Mouse (Mus musculus) hindbrain, embryonic 16.5 days (tissue): ENCODE data around the gene Rin3. TPM values are rescaled to one million over a fixed set of nuclear protein-coding genes. Genes with fewer than 3 reads are reported as not detected.
A peak's percentile ranks its signal among the peaks of the same experiment; 100 is the strongest.

Experiments
- ATAC-seq: fragments of 200-750 bp; cut with Nextera tagmentation; 2 replicates; pipeline ENCODE4 v1.8.0; 2017; ENCODE audit warnings: moderate TSS enrichment, moderate library complexity
- H3K27ac ChIP-seq: fragments of 300-500 bp; sonication (generic); 2 replicates; pipeline ENCODE4 v1.5.1; 2014; ENCODE audit warnings: low read depth, mild to moderate bottlenecking, control low read depth, low read length, moderate library complexity
- H3K27me3 ChIP-seq: fragments of 300-500 bp; sonication (generic); replicated peaks from 2 replicates; pipeline ENCODE4 v1.6.1; 2014; ENCODE audit warnings: low read length; ENCODE audit not compliant: control insufficient read depth, insufficient read depth
- H3K36me3 ChIP-seq: fragments of 300-500 bp; sonication (generic); 2 replicates; pipeline ENCODE4 v1.6.1; 2014; ENCODE audit warnings: mild to moderate bottlenecking, low read length, moderate library complexity, mixed read lengths; ENCODE audit not compliant: control insufficient read depth, insufficient read depth
- H3K4me1 ChIP-seq: fragments of 300-500 bp; sonication (generic); 2 replicates; pipeline ENCODE4 v1.6.1; 2014; ENCODE audit warnings: low read depth, low read length; ENCODE audit not compliant: control insufficient read depth, insufficient read depth
- H3K4me2 ChIP-seq: fragments of 300-500 bp; sonication (generic); 2 replicates; pipeline ENCODE4 v1.6.1; 2014; ENCODE audit warnings: mild to moderate bottlenecking, low read length, control low read depth, moderate library complexity
- H3K4me3 ChIP-seq: fragments of 300-500 bp; sonication (generic); 2 replicates; pipeline ENCODE4 v1.5.1; 2014; ENCODE audit warnings: mild to moderate bottlenecking, low read length, control low read depth, moderate library complexity
- H3K9ac ChIP-seq: fragments of 300-500 bp; sonication (generic); 2 replicates; pipeline ENCODE4 v1.6.1; 2014; ENCODE audit warnings: low read depth, mild to moderate bottlenecking, control low read depth, low read length, moderate library complexity
- H3K9me3 ChIP-seq: fragments of 300-500 bp; sonication (generic); 2 replicates; pipeline ENCODE4 v1.6.1; 2014; ENCODE audit warnings: mild to moderate bottlenecking, low read length, moderate library complexity; ENCODE audit not compliant: control insufficient read depth
- whole genome bisulfite sequencing: fragments of 180-500 bp; shearing (Covaris S2); extraction: QIAGEN DNeasy Blood & Tissue Kit; methylation state at CpG from one replicate; pipeline ENCODE4 v1.1.7; 2014; 5-methylcytosine and 5-hydroxymethylcytosine counted together
- polyA plus RNA-seq: library from polyadenylated mRNA; unstranded; fragments of >200 nt; fragmentation: Nextera tagmentation; extraction: Ambion mirVana; gene quantifications from 2 replicates; pipeline ENCODE4 v1.2.1, GENCODE M21; 2015

Rin3 gene
- polyA plus RNA-seq, 1 experiment from 2014 or later: 2.6 TPM

DNA sequence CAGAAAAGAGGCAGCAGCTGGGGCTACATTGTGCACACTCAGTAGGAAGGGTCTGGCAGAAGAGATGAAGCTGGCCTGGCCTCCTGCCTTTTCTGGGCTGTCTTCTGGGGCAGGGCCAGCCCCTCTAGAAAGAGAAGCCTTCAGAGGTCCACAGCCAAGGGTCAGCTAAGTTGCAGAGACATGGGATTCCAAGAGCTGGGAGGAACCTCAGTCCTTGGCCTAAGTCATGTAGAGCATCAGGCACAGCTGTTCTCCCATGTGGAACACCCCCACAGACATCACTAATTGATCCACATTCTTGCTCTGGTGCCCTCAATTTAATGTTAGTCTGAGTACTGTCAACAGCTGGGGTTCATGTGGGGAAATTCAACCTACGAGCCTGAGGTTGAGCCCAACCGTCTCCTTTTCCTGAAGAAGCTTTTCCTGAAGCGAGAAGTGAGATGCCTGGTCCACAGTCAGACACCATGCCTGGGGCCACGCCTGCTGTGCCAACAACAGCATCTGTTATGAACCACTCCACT is 20.0 kb downstream of the Rin3 start:
- Histone ChIP-seq H3K27me3 (no peaks in the 10 kb centered on the region), H3K36me3 (no peaks in the 10 kb centered on the region), H3K9me3 (no peaks in the 10 kb centered on the region), H3K27ac (no peak overlapping the region; the same call in 1 of the 2 replicates), H3K4me3 (no peak overlapping the region), H3K9ac (no peak overlapping the region), H3K4me2 (no peak overlapping the region), H3K4me1 (peaks cover 19% of the 10 kb centered on the region)
- peak; percentile 34; the same call in 1 of the 2 replicates for ATAC-seq
- WGBS: 63% methylated on average over 4 of the region's 4 CpGs

DNA sequence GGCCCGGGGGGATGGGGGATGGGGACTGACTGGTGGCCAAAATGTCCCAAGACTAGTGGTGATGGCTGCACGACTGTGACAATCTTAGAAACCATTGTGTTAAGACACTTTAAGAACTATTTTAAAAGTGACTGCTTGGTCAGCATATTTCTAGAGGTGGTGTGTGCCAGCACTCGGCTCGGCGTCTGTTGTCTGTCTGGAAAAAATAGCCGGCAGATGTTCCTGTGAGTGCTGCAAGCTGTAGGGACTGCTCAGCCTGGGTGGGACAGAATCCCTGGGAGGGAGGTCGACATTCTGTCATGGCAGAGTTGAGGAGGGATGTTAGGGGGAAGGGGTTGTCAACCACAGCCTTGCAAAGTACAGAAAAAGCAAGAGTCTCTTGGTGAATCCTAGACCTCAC is 21.0 kb downstream of the Rin3 start:
- Histone ChIP-seq H3K9ac (no peak overlapping the region), H3K27ac (no peak overlapping the region; the same call in 1 of the 2 replicates), H3K4me2 (no peak overlapping the region), H3K27me3 (no peaks in the 10 kb centered on the region), H3K4me3 (no peak overlapping the region), H3K36me3 (no peaks in the 10 kb centered on the region), H3K9me3 (no peaks in the 10 kb centered on the region), H3K4me1 (peaks cover 27% of the 10 kb centered on the region)
- no peak for ATAC-seq
- WGBS: 33% methylated on average over 7 of the region's 7 CpGs

DNA sequence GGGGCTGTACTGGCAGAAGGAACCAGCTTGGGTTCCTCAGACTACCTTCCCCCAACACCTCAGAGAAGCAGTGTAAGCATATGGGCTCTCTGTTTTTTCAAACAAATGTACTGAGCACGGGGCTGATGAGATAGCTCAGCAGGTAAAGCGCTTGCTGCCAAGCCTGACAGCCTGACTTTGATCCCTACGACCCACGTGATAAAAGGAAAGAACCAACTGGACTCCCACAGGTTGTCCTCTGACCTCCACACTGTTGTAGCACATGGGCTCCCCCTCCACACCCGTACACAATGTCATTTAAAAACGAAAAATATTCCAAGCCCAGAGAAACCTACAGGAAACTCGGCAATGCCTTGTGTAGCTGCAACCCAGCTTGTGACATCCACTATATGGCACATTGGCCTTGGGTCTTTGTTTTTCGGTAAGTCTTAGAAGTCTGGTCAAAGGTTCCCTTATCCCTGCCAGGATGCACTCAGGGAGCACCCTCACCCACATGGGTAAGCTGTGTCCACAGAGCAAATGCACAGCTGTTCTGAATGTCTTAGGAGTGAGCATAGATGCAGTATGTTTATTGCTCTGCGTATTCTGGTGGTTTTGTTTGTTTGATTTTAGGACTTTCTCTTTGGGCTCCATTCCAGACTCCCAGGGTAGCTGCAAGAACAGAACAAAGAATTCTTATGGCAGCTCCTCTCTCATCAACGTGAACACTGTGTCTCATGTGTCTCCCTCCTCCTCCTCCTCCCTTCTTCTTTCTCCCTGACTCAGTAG is 22.4 kb downstream of the Rin3 start:
- Histone ChIP-seq H3K27me3 (no peaks in the 10 kb centered on the region), H3K9ac (no peak overlapping the region), H3K9me3 (no peaks in the 10 kb centered on the region), H3K27ac (peak overlapping the region; percentile 42; the same call in 1 of the 2 replicates), H3K4me2 (no peak overlapping the region), H3K4me1 (peaks cover 27% of the 10 kb centered on the region), H3K4me3 (no peak overlapping the region), H3K36me3 (no peaks in the 10 kb centered on the region)
- WGBS: 51% methylated on average over 10 of the region's 10 CpGs
- ATAC-seq: peak; percentile 45

DNA sequence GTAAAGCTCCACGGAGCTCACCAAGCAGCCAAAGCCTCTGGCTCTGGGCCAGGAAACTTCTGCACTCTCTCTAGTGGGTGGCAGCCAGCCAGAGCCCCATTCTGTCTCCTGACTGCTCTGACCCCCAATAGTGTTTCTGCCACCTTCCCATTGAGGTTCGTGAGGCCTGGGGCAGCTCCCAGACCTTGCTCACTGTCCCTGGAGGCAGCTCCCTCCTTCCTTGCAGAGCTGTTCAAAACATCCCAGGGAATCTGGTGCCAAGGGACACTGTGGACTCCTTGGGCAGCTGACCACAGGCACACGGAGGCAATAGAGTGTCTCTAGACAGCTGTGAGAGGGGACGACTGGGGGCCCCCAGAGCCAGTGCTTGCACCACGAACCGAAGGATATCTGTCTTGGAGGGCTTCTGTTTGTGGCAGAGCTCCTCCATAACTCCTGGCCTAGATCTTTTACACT is 25.2 kb downstream of the Rin3 start:
- ATAC-seq: peak; percentile 53
- H3K9me3 ChIP-seq: no peaks in the 10 kb centered on the region
- WGBS: 45% methylated on average over 6 of the region's 6 CpGs

DNA sequence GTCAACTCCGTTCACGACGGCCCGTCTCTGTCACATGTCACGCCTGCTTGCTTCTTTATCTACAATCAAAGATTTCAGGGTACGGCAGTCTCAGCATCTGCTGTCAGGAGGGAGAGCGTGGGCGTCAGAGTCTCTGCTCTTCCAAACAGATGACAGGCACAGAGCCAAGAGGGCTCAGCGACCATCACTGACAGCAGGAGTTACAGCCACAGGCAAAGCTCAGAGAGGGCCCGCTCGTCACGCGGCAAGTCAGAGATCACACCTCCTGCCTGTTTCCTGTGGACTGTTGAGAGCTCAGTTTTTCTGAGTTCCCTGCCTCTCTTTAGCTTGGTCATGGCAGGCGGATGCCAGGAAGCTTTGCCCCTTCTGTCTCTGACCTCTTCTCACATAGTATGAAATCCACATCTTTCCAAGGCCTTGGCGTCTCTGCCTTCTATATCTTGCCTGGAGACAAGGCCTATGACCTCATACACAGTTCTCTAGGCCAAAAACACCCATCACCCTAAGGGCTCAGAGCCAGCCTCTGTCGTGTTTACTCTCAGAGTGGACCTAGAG is 25.7 kb downstream of the Rin3 start:
- WGBS: 39% methylated on average over 16 of the region's 16 CpGs
- Histone ChIP-seq H3K4me1 (peaks cover 24% of the 10 kb centered on the region), H3K4me2 (no peak overlapping the region), H3K36me3 (no peaks in the 10 kb centered on the region), H3K9me3 (no peaks in the 10 kb centered on the region), H3K27me3 (no peaks in the 10 kb centered on the region), H3K9ac (no peak overlapping the region), H3K27ac (peak overlapping the region; percentile 1; the same call in 1 of the 2 replicates), H3K4me3 (no peak overlapping the region)
- ATAC-seq: peak; percentile 62

More for the DNA sequence above, 25.2 kb downstream of the Rin3 start:
- Histone ChIP-seq H3K27ac (peak overlapping the region; percentile 1; the same call in 1 of the 2 replicates), H3K4me1 (peaks cover 27% of the 10 kb centered on the region), H3K27me3 (no peaks in the 10 kb centered on the region), H3K9ac (no peak overlapping the region), H3K4me3 (no peak overlapping the region), H3K4me2 (no peak overlapping the region), H3K36me3 (no peaks in the 10 kb centered on the region)

DNA sequence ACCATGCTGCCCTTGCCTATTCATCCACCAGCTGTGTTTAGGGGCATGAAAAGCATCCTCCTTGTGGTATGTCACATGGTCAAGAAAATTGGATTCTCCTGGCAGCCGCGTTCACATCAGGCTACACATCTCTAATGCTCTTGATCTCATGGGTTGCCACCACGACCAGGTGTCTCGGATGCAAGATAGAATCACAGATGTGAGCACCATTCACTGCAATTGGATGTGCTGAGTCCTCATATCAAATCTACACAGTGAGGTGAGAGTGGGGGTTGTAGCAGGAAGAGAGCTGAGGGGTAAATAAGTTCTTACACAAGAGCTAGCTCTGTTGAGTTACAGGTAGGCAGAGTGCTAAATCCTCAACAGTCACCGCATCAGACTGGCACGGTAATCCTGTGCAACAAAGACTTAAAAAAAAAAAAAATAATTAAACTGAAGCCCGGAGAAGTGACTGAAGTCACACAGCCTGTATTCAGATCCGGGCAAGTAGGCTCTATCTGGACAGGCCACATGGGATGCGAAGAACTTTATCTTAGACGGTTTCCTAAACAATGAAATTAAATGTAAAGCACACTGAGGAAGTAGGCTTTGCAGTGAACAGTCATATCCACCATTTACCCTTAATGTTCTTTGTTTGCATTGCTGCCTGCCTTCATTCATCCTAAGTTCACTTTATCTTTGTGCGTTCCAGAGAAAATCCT is 26.4 kb downstream of the Rin3 start:
- WGBS: 91% methylated on average over 11 of the region's 11 CpGs

DNA sequence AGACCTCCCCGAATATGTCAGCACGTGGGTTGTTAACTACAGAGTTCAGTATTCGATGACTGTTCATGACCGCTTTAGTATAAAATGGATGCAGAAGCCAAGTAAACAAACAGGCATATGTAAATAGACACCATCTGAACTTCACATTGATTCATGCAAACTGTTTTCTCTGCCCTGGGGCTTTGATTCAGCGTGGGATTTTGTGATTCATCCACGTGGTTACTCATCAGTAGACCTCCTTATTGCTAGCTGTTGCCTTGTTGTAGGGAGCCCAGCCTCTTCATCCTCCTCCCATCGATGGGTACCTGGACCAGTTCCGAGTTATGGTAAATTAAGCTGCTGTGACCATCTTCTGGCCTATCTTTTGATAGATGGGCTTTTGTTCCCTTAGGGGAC is 26.9 kb downstream of the Rin3 start:
- H3K27ac ChIP-seq: no peak overlapping the region
- H3K9ac ChIP-seq: no peak overlapping the region
- H3K9me3 ChIP-seq: no peaks in the 10 kb centered on the region
- H3K4me1 ChIP-seq: peaks cover 15% of the 10 kb centered on the region
- 88% methylated on average over 8 of the region's 8 CpGs for WGBS
- no peaks in the 10 kb centered on the region for H3K27me3 ChIP-seq
- H3K36me3 ChIP-seq: no peaks in the 10 kb centered on the region
- no peak overlapping the region for H3K4me3 ChIP-seq
- no peak for ATAC-seq
- H3K4me2 ChIP-seq: no peak overlapping the region

More for the DNA sequence above, 26.4 kb downstream of the Rin3 start:
- peaks cover 21% of the 10 kb centered on the region for H3K4me1 ChIP-seq
- H3K9ac ChIP-seq: no peak overlapping the region
- no peaks in the 10 kb centered on the region for H3K9me3 ChIP-seq
- no peak overlapping the region for H3K4me3 ChIP-seq
- no peak overlapping the region for H3K4me2 ChIP-seq
- H3K27me3 ChIP-seq: no peaks in the 10 kb centered on the region
- no peak for ATAC-seq
- no peak overlapping the region for H3K27ac ChIP-seq
- H3K36me3 ChIP-seq: no peaks in the 10 kb centered on the region

DNA sequence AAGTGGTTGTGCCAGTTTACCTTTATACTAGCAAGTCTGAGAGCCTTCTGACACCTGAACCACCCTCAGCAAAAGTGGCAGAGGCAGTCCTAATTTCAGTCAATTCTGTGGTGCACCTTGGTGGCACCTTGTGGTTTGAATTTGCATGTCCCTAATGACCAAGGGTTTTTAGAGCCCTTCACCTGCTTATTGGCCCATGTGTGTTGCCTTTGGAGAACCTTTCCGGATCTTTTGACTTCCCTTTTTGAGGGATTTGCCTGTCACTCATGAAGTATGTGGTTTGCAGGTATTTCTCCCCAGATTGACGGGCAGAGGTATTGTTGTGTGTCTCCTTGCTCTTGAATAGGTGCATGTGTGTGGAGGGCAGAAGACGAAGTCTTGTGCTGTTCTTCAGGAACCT is 27.4 kb downstream of the Rin3 start:
- Histone ChIP-seq H3K27me3 (no peaks in the 10 kb centered on the region), H3K4me3 (no peak overlapping the region), H3K4me1 (peaks cover 12% of the 10 kb centered on the region; the same call in 1 of the 2 replicates), H3K9ac (no peak overlapping the region), H3K9me3 (no peaks in the 10 kb centered on the region), H3K4me2 (no peak overlapping the region), H3K36me3 (no peaks in the 10 kb centered on the region), H3K27ac (no peak overlapping the region)
- WGBS: 95% methylated on average over 3 of the region's 3 CpGs
- ATAC-seq: no peak

DNA sequence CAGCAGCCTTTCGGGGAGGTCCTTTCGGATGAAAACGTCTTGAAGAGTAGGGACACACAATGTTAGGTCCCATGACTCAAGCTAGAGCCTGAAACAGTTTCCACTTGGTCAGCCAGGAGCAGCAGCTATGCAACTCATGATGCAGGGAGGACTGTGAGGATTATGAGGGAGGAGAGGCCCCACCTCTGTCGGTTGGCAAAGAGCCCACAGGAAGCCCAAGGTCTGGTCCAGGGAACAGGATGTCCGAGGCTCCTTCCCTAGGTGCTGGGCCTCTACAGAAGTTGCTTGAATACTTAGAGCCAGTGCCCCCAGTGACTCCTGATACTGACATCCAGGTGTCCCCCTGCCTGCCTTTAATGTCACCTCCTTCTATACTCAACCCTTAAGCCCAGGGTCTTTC is 28.6 kb downstream of the Rin3 start:
- Histone ChIP-seq H3K4me3 (no peak overlapping the region), H3K4me2 (no peak overlapping the region), H3K36me3 (no peaks in the 10 kb centered on the region), H3K27me3 (no peaks in the 10 kb centered on the region), H3K27ac (no peak overlapping the region), H3K9ac (no peak overlapping the region), H3K9me3 (no peaks in the 10 kb centered on the region), H3K4me1 (peaks cover 9% of the 10 kb centered on the region; the same call in 1 of the 2 replicates)
- 91% methylated on average over 5 of the region's 5 CpGs for WGBS
- no peak for ATAC-seq
